Comparison of ENCODE assay signal across 8 mouse cellular contexts in genomic region chr15:89499784-89500220, GRCm38 (mm10). TPM values are rescaled to one million over a fixed set of nuclear protein-coding genes. Genes with fewer than 3 reads are reported as not detected.
DNase-seq lines count a peak whose midpoint lies in the region; ATAC-seq lines count a peak whose summit lies in the region.

No protein-coding gene starts in this region.

- peak overlapping the region; percentile 74 for H3K27ac ChIP-seq in embryonic facial prominence, embryonic 15.5 days (replicated peaks)
- peak overlapping the region; percentile 86 for H3K27ac ChIP-seq in hindbrain, embryonic 13.5 days
- H3K27ac ChIP-seq in neural tube, embryonic 14.5 days (ENCODE audit: low read depth, low read length), result peak overlapping the region; percentile 82

- H3K36me3 ChIP-seq in embryonic facial prominence, embryonic 15.5 days, result peaks cover 12% of the 10 kb centered on the region; the same call in 1 of the 2 replicates
- H3K36me3 ChIP-seq in hindbrain, embryonic 13.5 days, result peaks cover 21% of the 10 kb centered on the region
- H3K36me3 ChIP-seq in neural tube, embryonic 14.5 days (ENCODE audit: control insufficient read depth, insufficient read depth, low read length), result peaks cover 10% of the 10 kb centered on the region; the same call in 1 of the 2 replicates

- peak overlapping the region; percentile 50 for H3K9ac ChIP-seq in embryonic facial prominence, embryonic 15.5 days
- peak overlapping the region; percentile 89 for H3K9ac ChIP-seq in hindbrain, embryonic 13.5 days
- peak overlapping the region; percentile 98 for H3K9ac ChIP-seq in neural tube, embryonic 14.5 days (replicated peaks; ENCODE audit: low read depth, low read length)

- no peaks in the 10 kb centered on the region for H3K9me3 ChIP-seq in embryonic facial prominence, embryonic 15.5 days (replicated peaks)
- no peaks in the 10 kb centered on the region for H3K9me3 ChIP-seq in hindbrain, embryonic 13.5 days
- H3K9me3 ChIP-seq in neural tube, embryonic 14.5 days (ENCODE audit: control insufficient read depth, low read length), result no peaks in the 10 kb centered on the region

- under 1% methylated on average over 41 of the region's 60 CpGs for WGBS in embryonic facial prominence, embryonic 15.5 days
- WGBS in hindbrain, embryonic 13.5 days, result under 1% methylated on average over 52 of the region's 60 CpGs
- WGBS in neural tube, embryonic 14.5 days, result under 1% methylated on average over 27 of the region's 60 CpGs

- DNase-seq in gastrocnemius, postnatal 4 days (ENCODE audit: low spot score in 2 of 2), result peak; percentile 47 to 51
- DNase-seq in gastrocnemius, adult 8-10 months (ENCODE audit: low spot score in 2 of 2), result no peak
- DNase-seq in adrenal gland, postnatal 14 days, result peak; percentile 64
- DNase-seq in liver, result peak; percentile 55

- peaks cover 17% of the 10 kb centered on the region for H3K4me1 ChIP-seq in embryonic facial prominence, embryonic 15.5 days
- peaks cover 42% of the 10 kb centered on the region for H3K4me1 ChIP-seq in hindbrain, embryonic 13.5 days (replicated peaks)
- H3K4me1 ChIP-seq in neural tube, embryonic 14.5 days (ENCODE audit: control insufficient read depth, insufficient read depth, low read length), result peaks cover 11% of the 10 kb centered on the region; the same call in 1 of the 2 replicates

- peak; percentile 73 for ATAC-seq in embryonic facial prominence, embryonic 15.5 days (ENCODE audit: insufficient number of reproducible peaks, low FRiP score, low TSS enrichment, low read depth)
- ATAC-seq in hindbrain, embryonic 13.5 days (ENCODE audit: low FRiP score), result peak; percentile 70
- ATAC-seq in neural tube, embryonic 14.5 days (ENCODE audit: low read depth), result peak; percentile 77
- no peak for ATAC-seq in megakaryocyte progenitor cell, adult 5-6 weeks (replicated peaks; ENCODE audit: poor library complexity)

- H3K4me2 ChIP-seq in embryonic facial prominence, embryonic 15.5 days (replicated peaks), result peak overlapping the region; percentile 95
- H3K4me2 ChIP-seq in hindbrain, embryonic 13.5 days, result peak overlapping the region; percentile 88
- peak overlapping the region; percentile 89 for H3K4me2 ChIP-seq in neural tube, embryonic 14.5 days (ENCODE audit: low read depth, low read length)

- H3K4me3 ChIP-seq in embryonic facial prominence, embryonic 15.5 days (replicated peaks), result peak overlapping the region; percentile 75
- H3K4me3 ChIP-seq in hindbrain, embryonic 13.5 days, result peak overlapping the region; percentile 74
- peak overlapping the region; percentile 71 for H3K4me3 ChIP-seq in neural tube, embryonic 14.5 days (ENCODE audit: low read depth, low read length)

- peaks cover 17% of the 10 kb centered on the region; the same call in 1 of the 2 replicates for H3K27me3 ChIP-seq in embryonic facial prominence, embryonic 15.5 days
- H3K27me3 ChIP-seq in hindbrain, embryonic 13.5 days, result peaks cover 28% of the 10 kb centered on the region
- H3K27me3 ChIP-seq in neural tube, embryonic 14.5 days (ENCODE audit: control insufficient read depth, insufficient read depth, low read length), result no peaks in the 10 kb centered on the region

RNA-seq across cellular contexts. Expression of gene Shank3, which starts 0.4 kb away (rescaled TPM):
- total RNA-seq in gastrocnemius, postnatal 4 days (2021), result 10 to 100 TPM; 30.4 to 35.7 TPM
- 10 to 100 TPM in 2 of 4 experiments, 1 to 10 TPM in 2; 5.9 to 11.7 (median 8.8) TPM for total RNA-seq in gastrocnemius, adult 8-10 months (2022)
- 57.8 and 71.6 TPM in 2 replicates for total RNA-seq in adrenal gland, postnatal 14 days (2021)
- polyA plus RNA-seq in embryonic facial prominence, embryonic 15.5 days (2015; fragmentation: Nextera tagmentation; extraction: Ambion mirVana), result 2.3 and 3.0 TPM in 2 replicates
- polyA plus RNA-seq in hindbrain, embryonic 13.5 days (2015; fragmentation: Nextera tagmentation; extraction: Ambion mirVana), result 11.0 and 12.1 TPM in 2 replicates
- polyA plus RNA-seq in neural tube, embryonic 14.5 days (2014; fragmentation: Nextera tagmentation; extraction: Ambion mirVana), result 7.4 and 10.1 TPM in 2 replicates
- total RNA-seq in megakaryocyte progenitor cell, adult 5-6 weeks (2015), result 1.8 and 4.2 TPM in 2 replicates
- 1.3 and 3.1 TPM in 2 replicates for total RNA-seq in megakaryocyte progenitor cell, adult 5-6 weeks (2017)

RNA-seq across cellular contexts. Expression of gene Arsa, which starts 22.6 kb away (rescaled TPM):
- total RNA-seq in gastrocnemius, postnatal 4 days (2021), result 10 to 100 TPM; 13.6 to 15.2 TPM
- total RNA-seq in gastrocnemius, adult 8-10 months (2022), result 1 to 10 TPM; 1.7 to 3.9 (median 2.8) TPM
- total RNA-seq in adrenal gland, postnatal 14 days (2021), result 23.3 and 26.9 TPM in 2 replicates
- 27.8 and 30.1 TPM in 2 replicates for polyA plus RNA-seq in embryonic facial prominence, embryonic 15.5 days (2015; fragmentation: Nextera tagmentation; extraction: Ambion mirVana)
- polyA plus RNA-seq in hindbrain, embryonic 13.5 days (2015; fragmentation: Nextera tagmentation; extraction: Ambion mirVana), result 19.7 and 21.2 TPM in 2 replicates
- polyA plus RNA-seq in neural tube, embryonic 14.5 days (2014; fragmentation: Nextera tagmentation; extraction: Ambion mirVana), result 17.3 and 18.9 TPM in 2 replicates
- total RNA-seq in megakaryocyte progenitor cell, adult 5-6 weeks (2015), result 7.1 and 7.3 TPM in 2 replicates
- total RNA-seq in megakaryocyte progenitor cell, adult 5-6 weeks (2017), result 8.8 and 13.9 TPM in 2 replicates

RNA-seq across cellular contexts. Expression of gene Mapk8ip2, which starts 46.1 kb away (rescaled TPM):
- under 1 TPM; 0.31 to 0.32 TPM for total RNA-seq in gastrocnemius, postnatal 4 days (2021)
- under 1 TPM in 3 of 4 experiments, not detected in 1; 0.10 to 0.65 (median 0.56) TPM for total RNA-seq in gastrocnemius, adult 8-10 months (2022)
- 8.0 and 9.1 TPM in 2 replicates for total RNA-seq in adrenal gland, postnatal 14 days (2021)
- polyA plus RNA-seq in embryonic facial prominence, embryonic 15.5 days (2015; fragmentation: Nextera tagmentation; extraction: Ambion mirVana), result 3.4 and 4.9 TPM in 2 replicates
- polyA plus RNA-seq in hindbrain, embryonic 13.5 days (2015; fragmentation: Nextera tagmentation; extraction: Ambion mirVana), result 74.0 and 80.1 TPM in 2 replicates
- 64.5 and 73.1 TPM in 2 replicates for polyA plus RNA-seq in neural tube, embryonic 14.5 days (2014; fragmentation: Nextera tagmentation; extraction: Ambion mirVana)
- total RNA-seq in megakaryocyte progenitor cell, adult 5-6 weeks (2015), result not detected in 2 replicates
- not detected in 2 replicates for total RNA-seq in megakaryocyte progenitor cell, adult 5-6 weeks (2017)

Comparison
In these comparisons a context has a peak if more than half of its experiments do, and no peak if none do; other contexts are left out.
1. DNase-seq: peak in gastrocnemius, postnatal 4 days (2 of 2), adrenal gland, postnatal 14 days (single experiment) and liver (single experiment); none in gastrocnemius, adult 8-10 months (0 of 2).
2. Peak in every context shown above with its lines, with median percentiles within 50 percentile points of each other: H3K27ac ChIP-seq, H3K4me2 ChIP-seq, H3K4me3 ChIP-seq and H3K9ac ChIP-seq.